Mouse (Mus musculus) intestine, postnatal 0 days (tissue): ENCODE measurements around the gene S100a14. TPM values are rescaled to one million over a fixed set of nuclear protein-coding genes. Genes with fewer than 3 reads are reported as not detected.

Experiments used
- ATAC-seq: fragments of 200-750 bp; cut with Nextera tagmentation; 2 replicates; pipeline ENCODE4 v1.8.0; 2017; ENCODE audit warnings: mild to moderate bottlenecking, moderate TSS enrichment, moderate library complexity
- H3K27ac ChIP-seq: fragments of 300-500 bp; sonication (generic); 2 replicates; pipeline ENCODE4 v1.5.1; 2014; ENCODE audit warnings: mild to moderate bottlenecking, low read depth, low read length, moderate library complexity
- H3K27me3 ChIP-seq: fragments of 300-500 bp; sonication (generic); replicated peaks from 2 replicates; pipeline ENCODE4 v1.6.1; 2014; ENCODE audit warnings: low read length, mixed read lengths; ENCODE audit not compliant: control insufficient read depth, insufficient read depth
- H3K36me3 ChIP-seq: fragments of 300-500 bp; sonication (generic); 2 replicates; pipeline ENCODE4 v1.6.1; 2014; ENCODE audit warnings: mild to moderate bottlenecking, moderate library complexity; ENCODE audit not compliant: control insufficient read depth, insufficient read depth
- H3K4me1 ChIP-seq: fragments of 300-500 bp; sonication (generic); replicated peaks from 2 replicates; pipeline ENCODE4 v1.6.1; 2014; ENCODE audit warnings: antibody characterized with exemption, low read length, mixed read lengths; ENCODE audit not compliant: control insufficient read depth, insufficient read depth
- H3K4me2 ChIP-seq: fragments of 300-500 bp; sonication (generic); replicated peaks from 2 replicates; pipeline ENCODE4 v1.6.1; 2014; ENCODE audit warnings: low read depth, mild to moderate bottlenecking, moderate library complexity
- H3K4me3 ChIP-seq: fragments of 300-500 bp; sonication (generic); 2 replicates; pipeline ENCODE4 v1.5.1; 2014; ENCODE audit warnings: low read depth, low read length
- H3K9ac ChIP-seq: fragments of 300-500 bp; sonication (generic); 2 replicates; pipeline ENCODE4 v1.6.1; 2014; ENCODE audit warnings: mild to moderate bottlenecking, low read depth, low read length
- H3K9me3 ChIP-seq: fragments of 300-500 bp; sonication (generic); 2 replicates; pipeline ENCODE4 v1.6.1; 2016; ENCODE audit warnings: mixed run types; ENCODE audit not compliant: control insufficient read depth
- CTCF ChIP-seq: sonication (generic); IDR thresholded peaks from 2 replicates; pipeline ENCODE4 v1.5.1; 2016; ENCODE audit warnings: low read depth, mild to moderate bottlenecking, control low read depth, antibody characterized with exemption, moderate library complexity
- WGBS: fragments of 180-500 bp; shearing (Covaris S2); extraction: QIAGEN DNeasy Blood & Tissue Kit; methylation state at CpG from one replicate; pipeline ENCODE4 v1.1.7; 2014; 5-methylcytosine and 5-hydroxymethylcytosine counted together
- polyA plus RNA-seq: library from polyadenylated mRNA; unstranded; fragments of >200 nt; fragmentation: Nextera tagmentation; extraction: Ambion mirVana; gene quantifications from 2 replicates; pipeline ENCODE4 v1.2.1, GENCODE M21; 2015

Gene S100a14
- polyA plus RNA-seq, 1 experiment from 2014 or later, result 1.1 TPM

- Histone ChIP-seq H3K27ac (no peak overlapping the region), H3K4me1 (peaks cover 5% of the 10 kb centered on the region), H3K9me3 (no peaks in the 10 kb centered on the region), H3K4me2 (no peak overlapping the region), H3K4me3 (no peak overlapping the region), H3K9ac (no peak overlapping the region), H3K36me3 (peaks cover 7% of the 10 kb centered on the region; the same call in 1 of the 2 replicates), H3K27me3 (no peaks in the 10 kb centered on the region)
- no peak for TF ChIP-seq CTCF
- 84% methylated on average over 7 of the region's 7 CpGs for WGBS
- ATAC-seq, result no peak
These were observed 726 bp downstream of the S100a14 start for GRCm38 (mm10) chr3:90527291-90527873.

GRCm38 (mm10) chr3:90531713-90532112 is 5.1 kb downstream of the S100a14 start:
- Histone ChIP-seq H3K36me3 (no peaks in the 10 kb centered on the region), H3K4me3 (no peak overlapping the region), H3K4me1 (peaks cover under 1% of the 10 kb centered on the region), H3K27ac (no peak overlapping the region), H3K27me3 (no peaks in the 10 kb centered on the region), H3K9ac (no peak overlapping the region), H3K9me3 (no peaks in the 10 kb centered on the region), H3K4me2 (no peak overlapping the region)
- WGBS, result 47% methylated on average over 5 of the region's 5 CpGs
- TF ChIP-seq CTCF, result no peak
- ATAC-seq, result no peak

GRCm38 (mm10) chr3:90535446-90535845 is 8.8 kb downstream of the S100a14 start:
- H3K4me2 ChIP-seq, result no peak overlapping the region
- H3K4me3 ChIP-seq, result no peak overlapping the region
- no peak for ATAC-seq
- no peak overlapping the region for H3K27ac ChIP-seq
- H3K27me3 ChIP-seq, result no peaks in the 10 kb centered on the region
- H3K9ac ChIP-seq, result no peak overlapping the region
- no peaks in the 10 kb centered on the region for H3K36me3 ChIP-seq
- no peak for TF ChIP-seq CTCF
- H3K4me1 ChIP-seq, result no peaks in the 10 kb centered on the region
- no peaks in the 10 kb centered on the region for H3K9me3 ChIP-seq
- 63% methylated on average over 1 of the region's 1 CpGs for WGBS

GRCm38 (mm10) chr3:90537141-90537904 is 10.7 kb downstream of the S100a14 start, which contains the start of gene S100a16:
Gene S100a16, plus strand, starts transcription at chr3:90537254.
- no peaks in the 10 kb centered on the region for H3K4me1 ChIP-seq
- peak within 1 kb of the TSS; percentile 9; the same call in 1 of the 2 replicates for H3K4me3 ChIP-seq
- peak; percentile 73 for ATAC-seq
- peak within 1 kb of the TSS; percentile 12 for H3K9ac ChIP-seq
- H3K9me3 ChIP-seq, result no peaks in the 10 kb centered on the region
- H3K4me2 ChIP-seq, result peak within 1 kb of the TSS; percentile 52
- no peaks in the 10 kb centered on the region for H3K27me3 ChIP-seq
- H3K27ac ChIP-seq, result no peak within 1 kb of the TSS
- WGBS, result 28% methylated on average over 10 of the region's 10 CpGs
- no peaks in the 10 kb centered on the region; the same call in 1 of the 2 replicates for H3K36me3 ChIP-seq
- TF ChIP-seq CTCF, result no peak

GRCm38 (mm10) chr3:90537905-90538296 is 11.2 kb downstream of the S100a14 start:
- Histone ChIP-seq H3K27ac (no peak overlapping the region), H3K27me3 (no peaks in the 10 kb centered on the region), H3K4me3 (peak overlapping the region; percentile 9; the same call in 1 of the 2 replicates), H3K9me3 (no peaks in the 10 kb centered on the region), H3K9ac (peak overlapping the region; percentile 12; the same call in 1 of the 2 replicates), H3K4me2 (peak overlapping the region; percentile 52), H3K36me3 (no peaks in the 10 kb centered on the region; the same call in 1 of the 2 replicates), H3K4me1 (no peaks in the 10 kb centered on the region)
- ATAC-seq, result peak; percentile 18; the same call in 1 of the 2 replicates
- no peak for TF ChIP-seq CTCF
- WGBS, result 51% methylated on average over 5 of the region's 5 CpGs

- 82% methylated on average over 4 of the region's 4 CpGs for WGBS
- no peak for ATAC-seq
- Histone ChIP-seq H3K4me1 (no peaks in the 10 kb centered on the region), H3K36me3 (no peaks in the 10 kb centered on the region; the same call in 1 of the 2 replicates), H3K4me2 (no peak overlapping the region), H3K27ac (no peak overlapping the region), H3K27me3 (no peaks in the 10 kb centered on the region), H3K9ac (0 out of 2 replicates have a peak overlapping the region, but pooled peaks have one; percentile 4), H3K9me3 (no peaks in the 10 kb centered on the region), H3K4me3 (no peak overlapping the region)
- TF ChIP-seq CTCF, result no peak
These were observed 14.2 kb downstream of the S100a14 start for GRCm38 (mm10) chr3:90540904-90541303.
